Mouse (Mus musculus) left cerebral cortex, adult 18-20 months (tissue): ENCODE measurements at regions not wholly inside any gene's neighbourhood (a gene's known extent, or its start where the extent isn't known, plus 50 kb on each side); places are given as distances from the start of the nearest gene placed in this dataset.

Source experiments
- DNase-seq, 2 experiments: peaks; one replicate each; pipeline ENCODE4 v3.0.0; 2021 to 2022; ENCODE audit warnings: low spot score in 2 of 2, mixed read lengths in 1 of 2

DNA sequence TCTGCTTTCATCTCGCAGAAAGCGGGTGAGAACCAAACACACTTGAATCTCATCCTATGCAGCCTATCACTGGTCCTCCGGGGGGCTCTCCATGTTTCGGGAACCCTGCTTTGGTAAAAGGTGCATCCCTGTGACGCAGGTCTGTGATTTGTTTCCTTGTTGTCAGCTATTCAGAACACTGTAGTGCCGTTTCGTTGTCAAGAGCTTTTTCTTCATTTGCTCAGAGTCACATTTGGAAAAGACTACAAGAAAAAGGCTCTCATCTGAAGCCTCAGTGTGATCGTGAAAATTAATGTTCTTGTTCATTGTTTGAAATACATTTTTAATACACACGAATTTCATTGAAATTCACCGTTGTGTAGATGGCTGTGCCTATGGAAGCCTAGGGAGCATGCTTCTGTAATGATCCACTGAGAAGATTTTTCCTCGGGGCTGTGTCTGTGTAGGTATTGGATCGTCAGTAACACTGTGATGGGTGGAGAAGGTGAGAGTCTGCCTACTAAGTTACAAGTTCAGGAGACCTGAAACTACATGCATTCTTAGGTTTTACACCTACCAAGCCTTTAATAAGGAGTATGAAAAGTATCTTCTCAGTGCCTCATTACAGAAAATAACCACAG lies 112.0 kb upstream of the Paqr3 start:
- peak in 1 of 2 experiments; percentile 4 for DNase-seq

GRCm38 (mm10) chr5:97222489-97223237 lies 111.3 kb upstream of the Paqr3 start:
- no peak for DNase-seq

DNA sequence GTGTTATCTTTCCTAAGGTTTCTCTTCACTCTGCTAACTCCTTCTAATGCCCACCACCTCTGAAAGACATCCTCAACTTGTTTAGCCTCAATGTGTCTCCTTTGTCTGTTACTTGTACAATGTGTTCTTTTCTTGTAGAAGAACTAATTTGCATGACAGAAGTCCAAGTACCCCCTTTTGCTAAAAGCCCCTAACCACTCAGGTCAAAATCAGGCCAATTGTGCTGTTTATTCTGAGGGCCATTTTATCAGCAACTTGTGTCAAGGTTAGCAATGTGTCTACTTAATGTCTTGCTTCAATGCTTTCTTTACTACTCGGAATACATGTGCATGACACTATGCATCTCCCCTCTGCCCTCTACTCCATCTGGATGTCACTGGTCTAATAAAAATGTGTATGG lies 107.3 kb upstream of the Paqr3 start:
- no peak for DNase-seq

- DNase-seq: no peak
Measured at GRCm38 (mm10) chr5:97205606-97206005, 94.2 kb upstream of the Paqr3 start.

DNA sequence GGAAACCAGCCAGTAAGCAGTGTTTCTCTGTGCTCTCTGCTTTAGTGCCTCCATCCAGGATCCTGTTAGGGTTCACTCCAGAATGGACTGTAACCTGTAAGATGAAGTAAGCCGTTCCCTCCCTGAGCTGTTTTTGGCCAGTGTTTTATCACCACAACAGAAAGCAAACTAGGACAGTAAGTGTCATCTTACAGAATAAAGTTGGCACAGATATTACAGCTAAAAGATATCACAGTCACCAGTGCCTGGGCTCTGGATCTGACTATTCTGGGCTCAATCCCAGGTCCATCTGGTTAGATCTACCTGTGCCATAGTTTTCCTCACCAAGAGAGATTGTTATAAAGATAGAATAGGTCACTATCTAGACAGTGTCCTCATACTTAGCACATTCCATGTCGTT lies 92.9 kb upstream of the Paqr3 start:
- no peak for DNase-seq

GRCm38 (mm10) chr5:97203646-97204045 lies 92.2 kb upstream of the Paqr3 start:
- DNase-seq: no peak

DNA sequence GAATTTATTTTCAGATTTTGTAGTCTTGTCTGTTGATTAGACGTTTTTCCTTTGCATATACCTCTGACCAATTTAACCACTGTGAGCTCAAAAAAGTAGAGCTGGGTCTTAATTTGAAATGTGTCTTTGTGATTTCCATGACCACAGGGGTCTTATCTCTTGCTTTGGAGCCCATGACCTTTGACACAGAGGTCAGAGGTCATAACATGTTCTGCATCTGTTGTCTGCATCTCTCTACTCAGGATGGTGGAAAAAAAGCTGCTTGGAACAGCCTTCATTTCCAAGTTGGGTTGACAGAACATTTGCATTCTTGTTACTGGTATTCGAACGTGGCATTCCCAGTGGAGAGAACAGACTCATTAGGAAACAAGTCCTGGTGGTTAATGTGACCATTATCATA lies 91.2 kb upstream of the Paqr3 start:
- no peak for DNase-seq

- no peak for DNase-seq
Measured at GRCm38 (mm10) chr5:97200655-97201054, 89.3 kb upstream of the Paqr3 start.

- peak in 1 of 2 experiments; percentile 12 for DNase-seq
Measured at GRCm38 (mm10) chr5:97195281-97195660, 83.9 kb upstream of the Paqr3 start.

GRCm38 (mm10) chr5:97194656-97195280 lies 83.4 kb upstream of the Paqr3 start:
- no peak for DNase-seq

DNA sequence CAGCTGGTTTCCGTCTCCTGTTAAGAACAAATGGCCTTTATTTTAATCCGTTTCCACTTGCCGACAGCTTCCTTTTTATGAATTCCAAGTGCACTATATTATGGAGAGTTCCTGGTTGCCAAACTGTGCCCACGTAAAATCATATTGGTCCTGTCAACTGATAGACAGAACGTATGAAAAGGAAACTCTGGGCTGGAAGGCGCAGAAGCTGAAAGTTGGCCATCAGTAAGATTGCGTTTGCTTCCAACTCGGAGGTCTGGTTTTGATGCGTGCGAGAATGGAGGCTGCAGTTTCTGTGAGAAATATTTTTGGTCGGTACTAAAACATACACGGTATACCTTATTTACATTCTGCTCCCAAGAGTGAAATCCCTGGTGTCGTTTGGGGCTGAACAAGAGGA lies 81.3 kb upstream of the Paqr3 start:
- peak in 1 of 2 experiments; percentile 6 for DNase-seq

GRCm38 (mm10) chr5:97190695-97191094 lies 79.3 kb upstream of the Paqr3 start:
- no peak for DNase-seq

- DNase-seq: no peak
Measured at GRCm38 (mm10) chr5:97184512-97184911, 73.1 kb upstream of the Paqr3 start.

GRCm38 (mm10) chr5:97181249-97181648 lies 69.9 kb upstream of the Paqr3 start:
- DNase-seq: no peak

GRCm38 (mm10) chr5:97174446-97174845 lies 63.0 kb upstream of the Paqr3 start:
- DNase-seq: peak in 1 of 2 experiments; percentile 17

GRCm38 (mm10) chr5:97167401-97168249 lies 56.2 kb upstream of the Paqr3 start:
- no peak for DNase-seq

- DNase-seq: no peak
Measured at GRCm38 (mm10) chr5:97166128-97166883, 54.9 kb upstream of the Paqr3 start.
